Mouse (Mus musculus) hindbrain, embryonic 10.5 days (tissue): ENCODE measurements around the gene Rpp14. TPM values are rescaled to one million over a fixed set of nuclear protein-coding genes. Genes with fewer than 3 reads are reported as not detected.

Experiments
- DNase-seq: peaks from one replicate; pipeline ENCODE4 v3.0.0-alpha.2; 2017; ENCODE audit warnings: low spot score
- H3K27ac ChIP-seq: fragments of 300-500 bp; sonication (generic); 2 replicates; pipeline ENCODE4 v1.5.1; 2016; ENCODE audit warnings: mild to moderate bottlenecking, moderate library complexity
- H3K27me3 ChIP-seq: fragments of 300-500 bp; sonication (generic); 2 replicates; pipeline ENCODE4 v1.6.1; 2016; ENCODE audit warnings: mild to moderate bottlenecking; ENCODE audit not compliant: poor library complexity, insufficient read depth, severe bottlenecking
- H3K36me3 ChIP-seq: fragments of 300-500 bp; sonication (generic); 2 replicates; pipeline ENCODE4 v1.6.1; 2016; ENCODE audit warnings: mild to moderate bottlenecking, moderate library complexity
- H3K4me1 ChIP-seq: fragments of 300-500 bp; sonication (generic); replicated peaks from 2 replicates; pipeline ENCODE4 v1.6.1; 2016; ENCODE audit warnings: mild to moderate bottlenecking
- H3K4me3 ChIP-seq: fragments of 300-500 bp; sonication (generic); 2 replicates; pipeline ENCODE4 v1.5.1; 2016; ENCODE audit warnings: mild to moderate bottlenecking, moderate library complexity
- H3K9me3 ChIP-seq: fragments of 300-500 bp; sonication (generic); 2 replicates; pipeline ENCODE4 v1.6.1; 2016; ENCODE audit warnings: mild to moderate bottlenecking, moderate library complexity
- WGBS: fragments of 180-500 bp; shearing (Covaris S2); methylation state at CpG from one replicate; pipeline ENCODE4 v1.1.7; 2016; 5-methylcytosine and 5-hydroxymethylcytosine counted together
- polyA plus RNA-seq: library from polyadenylated mRNA; unstranded; fragments of >200 nt; fragmentation: Nextera tagmentation; extraction: Ambion mirVana; gene quantifications from 2 replicates; pipeline ENCODE4 v1.2.1, GENCODE M21; 2016

Rpp14 gene
- polyA plus RNA-seq, 1 experiment from 2014 or later = 47.1 TPM

- Histone ChIP-seq H3K9me3 (no peaks in the 10 kb centered on the region), H3K27me3 (no peaks in the 10 kb centered on the region), H3K36me3 (peaks cover 8% of the 10 kb centered on the region; the same call in 1 of the 2 replicates), H3K4me3 (no peak overlapping the region), H3K4me1 (no peaks in the 10 kb centered on the region), H3K27ac (no peak overlapping the region)
- DNase-seq = no peak
- WGBS = 88% methylated on average over 7 of the region's 7 CpGs
These were observed 44.1 kb downstream of the Rpp14 start for GRCm38 (mm10) chr14:8124046-8124881.

DNA sequence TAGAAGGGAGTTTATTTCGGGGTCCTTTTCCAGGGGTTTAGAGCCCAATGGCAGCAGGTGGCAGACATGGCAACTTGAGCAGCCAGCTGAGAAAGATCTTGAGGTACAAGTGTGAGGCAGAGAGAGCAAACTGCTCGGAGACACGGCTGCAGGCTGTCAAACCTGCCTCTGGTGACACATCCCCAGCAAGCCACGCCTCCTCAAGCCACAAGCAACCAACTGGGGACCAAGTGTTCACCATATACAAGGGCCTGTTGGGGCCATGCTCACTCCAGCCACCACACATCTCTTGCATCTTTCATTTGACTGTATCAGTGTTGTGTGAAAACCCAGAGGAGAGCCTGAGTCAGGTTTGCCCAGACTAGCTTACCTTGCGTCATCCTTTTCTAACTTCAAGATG lies 47.8 kb downstream of the Rpp14 start:
- H3K27me3 ChIP-seq = no peaks in the 10 kb centered on the region
- H3K4me1 ChIP-seq = no peaks in the 10 kb centered on the region
- peaks cover 21% of the 10 kb centered on the region for H3K36me3 ChIP-seq
- 85% methylated on average over 5 of the region's 5 CpGs for WGBS
- H3K27ac ChIP-seq = no peak overlapping the region
- H3K4me3 ChIP-seq = no peak overlapping the region
- no peaks in the 10 kb centered on the region for H3K9me3 ChIP-seq
- no peak for DNase-seq

DNA sequence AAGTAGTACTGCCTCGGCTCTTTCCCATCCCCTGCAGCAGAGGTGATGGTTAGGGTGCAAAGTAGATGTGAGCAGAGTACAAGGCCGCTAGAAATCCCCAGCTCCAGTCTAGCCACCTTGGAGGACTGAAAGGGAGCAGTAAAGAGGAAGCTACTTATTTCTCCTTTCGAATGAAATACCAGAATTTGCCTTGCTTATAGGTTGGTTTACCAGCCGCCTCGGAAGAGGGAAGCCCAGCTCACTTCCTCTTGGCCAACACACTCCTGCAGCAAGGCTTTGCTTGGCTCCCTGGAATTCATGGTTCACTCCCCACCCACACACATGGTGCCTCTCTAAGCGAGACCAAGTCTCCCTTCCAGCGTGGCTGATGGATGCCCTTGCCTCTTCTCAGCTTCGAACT lies 52.6 kb downstream of the Rpp14 start:
- 86% methylated on average over 8 of the region's 8 CpGs for WGBS
- Histone ChIP-seq H3K4me3 (no peak overlapping the region), H3K9me3 (no peaks in the 10 kb centered on the region), H3K27me3 (no peaks in the 10 kb centered on the region), H3K36me3 (peaks cover 20% of the 10 kb centered on the region), H3K27ac (no peak overlapping the region), H3K4me1 (no peaks in the 10 kb centered on the region)
- DNase-seq = no peak

DNA sequence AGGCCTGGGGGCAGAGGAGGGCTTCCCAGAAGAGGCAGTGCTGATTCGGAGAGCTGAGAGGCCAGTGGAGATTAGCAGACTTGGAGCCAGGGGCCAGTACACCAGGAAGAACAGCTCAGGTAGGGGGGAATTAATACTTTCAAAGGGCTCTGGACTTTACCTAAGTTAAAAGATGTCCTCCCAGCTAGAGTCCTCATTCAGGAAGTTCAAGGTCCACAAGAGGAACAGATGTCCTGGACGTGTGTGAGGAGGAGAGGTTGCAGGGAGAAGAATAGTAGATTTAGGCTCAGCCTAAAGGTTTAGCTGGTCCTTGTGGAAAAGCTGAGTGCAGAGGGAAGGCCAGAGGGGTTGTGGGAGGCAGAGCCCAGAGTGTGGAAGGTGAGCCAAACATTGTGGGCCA lies 54.1 kb downstream of the Rpp14 start:
- no peak overlapping the region for H3K4me3 ChIP-seq
- H3K36me3 ChIP-seq = peaks cover 20% of the 10 kb centered on the region
- no peaks in the 10 kb centered on the region for H3K27me3 ChIP-seq
- H3K27ac ChIP-seq = no peak overlapping the region
- no peak for DNase-seq
- H3K4me1 ChIP-seq = no peaks in the 10 kb centered on the region
- H3K9me3 ChIP-seq = no peaks in the 10 kb centered on the region
- 76% methylated on average over 2 of the region's 2 CpGs for WGBS

DNA sequence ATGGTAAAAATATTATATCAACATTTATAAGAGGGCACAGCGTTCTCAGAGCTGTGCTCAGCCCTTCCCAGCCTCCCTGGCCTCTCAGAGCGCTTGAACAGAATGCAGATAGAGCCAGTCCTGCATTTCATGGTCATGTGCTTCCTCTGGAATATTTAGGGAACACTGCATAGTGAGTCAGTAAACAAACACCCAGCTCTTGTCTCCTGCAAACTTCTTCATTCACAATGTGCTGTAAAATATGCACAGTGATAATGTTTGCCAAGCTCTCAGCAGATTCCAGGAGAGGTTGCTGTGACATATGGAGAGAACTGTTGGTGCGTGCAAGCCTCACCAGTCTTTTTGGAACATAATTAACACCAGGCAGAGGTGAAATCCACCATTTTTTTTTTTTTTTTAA lies 55.0 kb downstream of the Rpp14 start:
- no peak overlapping the region for H3K27ac ChIP-seq
- H3K36me3 ChIP-seq = peaks cover 20% of the 10 kb centered on the region
- DNase-seq = no peak
- H3K4me1 ChIP-seq = 0 out of 2 replicates have a peak, but pooled peaks cover 4% of the 10 kb centered on the region
- 85% methylated on average over 3 of the region's 3 CpGs for WGBS
- no peaks in the 10 kb centered on the region for H3K9me3 ChIP-seq
- no peaks in the 10 kb centered on the region for H3K27me3 ChIP-seq
- no peak overlapping the region for H3K4me3 ChIP-seq

DNA sequence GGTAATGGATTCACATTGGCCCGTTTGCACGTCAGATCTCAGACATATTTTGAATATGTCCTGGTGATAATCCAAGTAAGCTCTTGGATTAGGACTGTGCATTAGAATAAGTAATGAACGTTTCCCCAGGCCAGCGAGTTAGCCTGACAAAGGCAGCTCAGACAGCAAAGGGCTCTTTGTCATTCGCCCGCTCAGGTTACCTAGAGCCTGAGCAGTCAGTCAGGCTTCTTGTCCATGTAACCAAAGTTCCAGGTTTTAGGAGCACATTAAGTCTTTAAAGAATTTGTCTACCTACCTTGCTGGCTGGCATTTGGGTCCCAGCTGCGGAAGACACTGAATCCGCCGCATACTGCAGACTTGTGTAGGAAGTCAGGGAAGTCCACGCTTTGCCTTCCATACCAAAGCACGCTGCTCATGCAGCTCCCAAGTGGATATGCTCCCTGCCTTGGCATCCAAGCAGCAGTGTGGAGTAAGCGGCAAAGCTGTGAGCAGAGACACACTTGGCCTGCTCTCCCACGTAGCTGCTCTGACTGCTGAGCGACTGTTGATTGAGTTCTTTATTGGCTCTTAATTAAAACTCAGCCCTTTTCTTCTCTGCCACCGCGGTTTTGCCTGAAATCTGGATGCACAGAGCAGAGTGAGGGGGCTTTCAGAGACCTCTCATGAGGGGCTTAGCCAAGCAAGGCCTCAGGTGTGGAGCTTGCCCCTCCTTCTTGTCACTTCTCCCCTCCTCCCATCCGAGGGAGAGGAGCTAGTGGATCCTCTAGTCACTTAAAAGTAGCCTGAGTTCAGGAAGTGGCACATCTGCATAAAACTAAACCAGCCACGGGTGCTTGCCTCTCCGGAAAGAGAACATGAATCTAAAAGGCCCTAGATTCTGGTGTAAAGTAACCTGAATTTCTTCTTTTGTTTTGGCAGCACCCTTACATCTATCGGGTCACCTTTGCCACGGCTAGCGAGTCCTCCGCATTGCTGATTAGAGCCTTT lies 59.9 kb downstream of the Rpp14 start:
- Histone ChIP-seq H3K36me3 (peaks cover 37% of the 10 kb centered on the region), H3K9me3 (no peaks in the 10 kb centered on the region), H3K4me3 (no peak overlapping the region), H3K4me1 (peaks cover 10% of the 10 kb centered on the region; the same call in 1 of the 2 replicates), H3K27me3 (no peaks in the 10 kb centered on the region), H3K27ac (no peak overlapping the region)
- no peak for DNase-seq
- WGBS = 54% methylated on average over 23 of the region's 23 CpGs

DNA sequence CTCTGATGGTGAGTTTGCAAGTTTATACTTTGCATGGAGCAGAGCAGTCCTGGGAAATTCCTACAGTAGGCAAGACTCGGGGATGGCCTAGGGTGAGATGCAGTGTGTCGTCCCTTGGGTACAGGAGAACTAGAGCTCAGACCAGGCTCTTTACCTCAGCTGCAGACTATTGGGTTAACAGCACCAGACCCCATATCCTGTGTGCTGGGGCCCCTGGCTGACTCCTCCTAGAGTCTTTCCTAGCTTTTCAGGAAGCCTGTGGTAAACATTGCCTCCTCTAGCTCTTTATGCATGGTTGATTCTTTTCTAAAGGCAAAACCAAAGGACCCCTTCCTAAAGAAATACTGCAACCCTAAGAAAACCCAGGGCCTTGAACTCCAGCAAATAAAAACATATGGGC lies 61.0 kb downstream of the Rpp14 start:
- H3K4me1 ChIP-seq = peaks cover 10% of the 10 kb centered on the region; the same call in 1 of the 2 replicates
- no peaks in the 10 kb centered on the region for H3K9me3 ChIP-seq
- H3K27me3 ChIP-seq = no peaks in the 10 kb centered on the region
- H3K36me3 ChIP-seq = peaks cover 45% of the 10 kb centered on the region
- DNase-seq = no peak
- whole genome bisulfite sequencing = 60% methylated on average over 2 of the region's 2 CpGs
- no peak overlapping the region for H3K27ac ChIP-seq
- H3K4me3 ChIP-seq = no peak overlapping the region

Other genes starting within 250 kb of the Rpp14 start
- gene Gm45521, start 123.1 kb upstream of the Rpp14 start, polyA plus RNA-seq = 0.56 and 0.85 TPM in 2 replicates
- 0.07 TPM in 1 of 2 replicates, not detected in the other for gene Dnase1l3, start 85.8 kb upstream of the Rpp14 start, polyA plus RNA-seq
- 14.8 and 15.1 TPM in 2 replicates for gene Abhd6, start 77.5 kb upstream of the Rpp14 start, polyA plus RNA-seq
- gene Pxk, start 17.8 kb downstream of the Rpp14 start, polyA plus RNA-seq = 19.8 and 23.8 TPM in 2 replicates
- 212 and 213 TPM in 2 replicates for gene Pdhb, start 92.7 kb downstream of the Rpp14 start, polyA plus RNA-seq
- 3.8 and 4.0 TPM in 2 replicates for gene Kctd6, start 133.8 kb downstream of the Rpp14 start, polyA plus RNA-seq
- 0.14 TPM in 1 of 2 replicates, not detected in the other for gene Acox2, start 179.0 kb downstream of the Rpp14 start, polyA plus RNA-seq
- 0.24 and 0.78 TPM in 2 replicates for gene Fam107a, start 237.7 kb downstream of the Rpp14 start, polyA plus RNA-seq